Mouse (Mus musculus): ENCODE data around the gene Rdh5.

Gene Rdh5

GRCm38 (mm10) chr10:128904812-128905211 lies 17.9 kb downstream of the Rdh5 start:
- DNase-seq (ENCODE audit: low read depth, low spot score) = no peak

GRCm38 (mm10) chr10:128902409-128902988 lies 20.2 kb downstream of the Rdh5 start:
- DNase-seq (ENCODE audit: low read depth, low spot score) = no peak

- no peak for DNase-seq (ENCODE audit: low read depth, low spot score)
These were observed 21.3 kb downstream of the Rdh5 start for GRCm38 (mm10) chr10:128901409-128901808.

- no peak for DNase-seq (ENCODE audit: low read depth, low spot score)
These were observed 22.0 kb downstream of the Rdh5 start, which contains the start of gene Cd63 for GRCm38 (mm10) chr10:128900698-128901097. Gene Cd63 (plus strand): TSS chr10:128900989.

GRCm38 (mm10) chr10:128899759-128900490 lies 22.8 kb downstream of the Rdh5 start:
- DNase-seq (ENCODE audit: low read depth, low spot score) = no peak

- DNase-seq (ENCODE audit: low read depth, low spot score) = no peak
These were observed 25.2 kb downstream of the Rdh5 start for GRCm38 (mm10) chr10:128897501-128897900.

GRCm38 (mm10) chr10:128896807-128897206 lies 25.9 kb downstream of the Rdh5 start:
- DNase-seq (ENCODE audit: low read depth, low spot score) = no peak

- DNase-seq (ENCODE audit: low read depth, low spot score) = no peak
These were observed 26.6 kb downstream of the Rdh5 start for GRCm38 (mm10) chr10:128895952-128896693.

- peak; percentile 83 for DNase-seq (ENCODE audit: low read depth, low spot score)
These were observed 27.3 kb downstream of the Rdh5 start for GRCm38 (mm10) chr10:128895437-128895836.

- DNase-seq (ENCODE audit: low read depth, low spot score) = no peak
These were observed 30.4 kb downstream of the Rdh5 start for GRCm38 (mm10) chr10:128892246-128892645.

- DNase-seq (ENCODE audit: low read depth, low spot score) = no peak
These were observed 31.2 kb downstream of the Rdh5 start, which contains the start of gene Gdf11 for GRCm38 (mm10) chr10:128891296-128892094. Gene Gdf11 (minus strand): TSS chr10:128891718.

GRCm38 (mm10) chr10:128890383-128891295 lies 32.0 kb downstream of the Rdh5 start:
- DNase-seq (ENCODE audit: low read depth, low spot score) = no peak

- DNase-seq (ENCODE audit: low read depth, low spot score) = no peak
These were observed 32.8 kb downstream of the Rdh5 start for GRCm38 (mm10) chr10:128889846-128890245.

- DNase-seq (ENCODE audit: low read depth, low spot score) = no peak
These were observed 33.5 kb downstream of the Rdh5 start for GRCm38 (mm10) chr10:128888941-128889827.

- DNase-seq (ENCODE audit: low read depth, low spot score) = no peak
These were observed 40.6 kb downstream of the Rdh5 start for GRCm38 (mm10) chr10:128882067-128882466.

GRCm38 (mm10) chr10:128878811-128879210 lies 43.9 kb downstream of the Rdh5 start:
- DNase-seq (ENCODE audit: low read depth, low spot score) = no peak

GRCm38 (mm10) chr10:128878291-128878690 lies 44.4 kb downstream of the Rdh5 start:
- DNase-seq (ENCODE audit: low read depth, low spot score) = no peak

- no peak for DNase-seq (ENCODE audit: low read depth, low spot score)
These were observed 52.3 kb downstream of the Rdh5 start for GRCm38 (mm10) chr10:128870341-128870740.

GRCm38 (mm10) chr10:128866518-128866917 lies 56.2 kb downstream of the Rdh5 start:
- no peak for DNase-seq (ENCODE audit: low read depth, low spot score)

- DNase-seq (ENCODE audit: low read depth, low spot score) = no peak
These were observed 56.6 kb downstream of the Rdh5 start for GRCm38 (mm10) chr10:128866042-128866441.
